Mouse (Mus musculus): ENCODE results near the gene Agap1. TPM values are rescaled to one million over a fixed set of nuclear protein-coding genes. Genes with fewer than 3 reads are reported as not detected.
A peak's percentile ranks its signal among the peaks of the same experiment; 100 is the strongest.
"Not testable (repeated sequence)": the region's sequence is repeated elsewhere in the genome, so short reads cannot be mapped to it uniquely, and the experiment has no call there.

The Agap1 gene
- polyA plus RNA-seq, 1 experiment from 2014 or later = 27.2 TPM

DNA sequence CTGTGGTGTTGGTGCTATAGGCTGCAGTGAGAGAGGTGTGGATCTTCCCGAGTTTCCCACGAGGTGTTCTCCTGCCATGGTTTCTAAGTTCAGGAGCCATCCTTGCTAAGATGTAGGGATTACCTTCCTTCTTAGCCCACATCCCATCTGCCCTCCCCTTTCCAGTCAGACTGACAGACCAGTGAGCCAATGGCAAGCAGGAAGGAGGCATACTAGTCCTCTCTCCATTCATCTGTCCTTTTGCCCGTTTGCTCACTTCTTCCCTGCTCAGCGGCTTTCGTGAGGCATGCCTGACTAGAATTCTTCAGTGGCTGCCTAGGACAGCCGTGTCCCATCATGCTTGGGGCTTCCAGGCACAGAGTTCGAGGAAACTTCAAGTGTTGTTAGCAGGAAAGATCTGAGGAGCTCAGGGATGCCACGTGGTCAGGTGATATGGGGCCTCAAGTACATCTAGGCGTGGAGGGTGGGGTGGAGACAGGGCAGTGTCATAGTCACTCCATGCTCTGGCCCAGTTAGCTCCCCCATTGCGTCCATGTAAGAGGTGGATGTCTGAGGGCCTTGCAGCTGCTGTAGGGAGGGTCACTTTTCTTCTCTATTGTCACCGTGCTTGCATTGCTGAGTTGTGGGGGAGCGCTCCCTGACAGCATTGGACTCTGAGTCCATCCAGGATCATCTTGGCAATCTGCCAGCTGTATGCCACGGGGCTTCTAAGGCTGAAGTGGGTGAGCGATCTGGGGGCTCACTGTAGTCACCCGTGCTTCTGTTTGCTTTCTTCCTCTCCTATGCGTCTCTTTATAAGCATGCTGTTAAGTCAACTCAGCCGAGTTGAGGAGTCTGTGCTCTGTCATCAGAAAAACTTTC lies 34.7 kb downstream of the Agap1 start:
- Histone ChIP-seq H3K36me3 (no peaks in the 10 kb centered on the region), H3K4me3 (no peak overlapping the region), H3K9me3 (no peaks in the 10 kb centered on the region), H3K27me3 (ENCODE audit: insufficient read depth, poor library complexity, severe bottlenecking) (no peaks in the 10 kb centered on the region), H3K4me1 (replicated peaks) (peaks cover 57% of the 10 kb centered on the region), H3K27ac (no peak overlapping the region)
- no peak for DNase-seq (ENCODE audit: low spot score)
- 86% methylated on average over 17 of the region's 17 CpGs for WGBS

DNA sequence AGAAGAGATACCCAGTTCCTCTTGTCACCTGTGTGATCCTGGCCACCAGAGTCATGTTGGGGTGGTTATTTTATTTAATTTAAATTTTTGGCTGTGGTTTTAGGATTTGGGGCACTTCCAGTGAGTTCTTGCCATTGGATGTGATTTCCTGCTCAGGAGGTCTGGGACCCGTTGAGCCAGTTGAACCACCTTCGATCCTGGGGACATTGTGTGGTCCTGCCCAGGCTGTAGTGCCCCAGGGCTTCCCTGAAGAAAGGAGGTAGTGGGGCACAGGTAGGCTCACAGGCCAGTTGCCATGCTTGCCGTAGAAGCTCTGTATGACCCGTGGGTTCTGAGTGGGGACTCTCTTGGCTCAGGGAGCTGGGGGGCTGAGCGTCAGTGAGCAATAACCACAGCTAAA lies 38.6 kb downstream of the Agap1 start:
- H3K36me3 ChIP-seq = no peaks in the 10 kb centered on the region
- 92% methylated on average over 5 of the region's 5 CpGs for WGBS
- H3K27ac ChIP-seq = no peak overlapping the region
- H3K9me3 ChIP-seq = no peaks in the 10 kb centered on the region
- peaks cover 75% of the 10 kb centered on the region for H3K4me1 ChIP-seq (replicated peaks)
- H3K27me3 ChIP-seq (ENCODE audit: insufficient read depth, poor library complexity, severe bottlenecking) = no peaks in the 10 kb centered on the region
- no peak overlapping the region for H3K4me3 ChIP-seq
- DNase-seq (ENCODE audit: low spot score) = no peak

DNA sequence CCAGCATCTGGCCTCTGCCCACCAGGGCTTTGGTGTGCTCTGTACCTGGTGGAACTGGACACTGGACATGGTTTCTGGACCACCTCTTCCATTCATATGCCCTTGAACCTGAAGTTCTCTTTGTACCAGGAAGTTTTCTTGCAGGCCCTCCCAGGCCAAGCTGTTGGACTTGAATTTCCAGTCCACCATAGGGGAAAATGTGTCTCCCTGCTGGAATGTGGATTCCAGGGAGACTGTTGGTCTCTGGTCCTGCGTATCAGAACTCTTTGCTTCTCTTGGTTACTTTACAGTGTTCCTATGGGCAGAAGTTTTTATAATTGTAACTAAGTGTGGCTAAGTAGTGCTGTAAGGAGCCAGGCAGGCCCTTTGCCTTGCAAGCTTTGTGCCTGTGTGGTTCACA lies 40.2 kb downstream of the Agap1 start:
- peaks cover 76% of the 10 kb centered on the region for H3K4me1 ChIP-seq (replicated peaks)
- no peaks in the 10 kb centered on the region for H3K9me3 ChIP-seq
- H3K27me3 ChIP-seq (ENCODE audit: insufficient read depth, poor library complexity, severe bottlenecking) = no peaks in the 10 kb centered on the region
- H3K27ac ChIP-seq = no peak overlapping the region
- H3K36me3 ChIP-seq = no peaks in the 10 kb centered on the region
- DNase-seq (ENCODE audit: low spot score) = no peak
- 100% methylated on average over 1 of the region's 1 CpGs for WGBS
- no peak overlapping the region for H3K4me3 ChIP-seq

DNA sequence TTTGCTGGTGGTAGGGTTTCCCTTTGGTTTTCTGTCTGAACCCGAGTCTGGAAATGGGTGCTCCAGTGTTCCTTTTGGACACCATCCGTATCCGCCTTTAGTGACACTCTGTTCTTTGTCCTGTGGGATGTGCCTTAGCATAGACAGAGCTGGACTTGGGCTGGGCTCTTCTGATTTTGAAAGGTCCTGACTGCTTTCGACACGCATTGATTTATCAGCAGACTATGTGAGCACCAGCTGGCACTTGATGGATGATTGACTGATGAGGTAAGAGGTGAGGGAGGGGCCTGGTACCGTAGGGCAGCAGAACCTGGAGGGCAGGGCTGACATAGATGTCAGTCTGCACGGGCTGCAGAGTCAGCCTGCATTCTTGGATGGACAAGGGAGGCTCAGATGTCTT lies 41.6 kb downstream of the Agap1 start:
- Histone ChIP-seq H3K27me3 (ENCODE audit: insufficient read depth, poor library complexity, severe bottlenecking) (no peaks in the 10 kb centered on the region), H3K27ac (peak overlapping the region; percentile 65), H3K4me1 (replicated peaks) (peaks cover 85% of the 10 kb centered on the region), H3K9me3 (no peaks in the 10 kb centered on the region), H3K4me3 (no peak overlapping the region), H3K36me3 (no peaks in the 10 kb centered on the region)
- DNase-seq (ENCODE audit: low spot score) = no peak
- WGBS = 76% methylated on average over 7 of the region's 7 CpGs

DNA sequence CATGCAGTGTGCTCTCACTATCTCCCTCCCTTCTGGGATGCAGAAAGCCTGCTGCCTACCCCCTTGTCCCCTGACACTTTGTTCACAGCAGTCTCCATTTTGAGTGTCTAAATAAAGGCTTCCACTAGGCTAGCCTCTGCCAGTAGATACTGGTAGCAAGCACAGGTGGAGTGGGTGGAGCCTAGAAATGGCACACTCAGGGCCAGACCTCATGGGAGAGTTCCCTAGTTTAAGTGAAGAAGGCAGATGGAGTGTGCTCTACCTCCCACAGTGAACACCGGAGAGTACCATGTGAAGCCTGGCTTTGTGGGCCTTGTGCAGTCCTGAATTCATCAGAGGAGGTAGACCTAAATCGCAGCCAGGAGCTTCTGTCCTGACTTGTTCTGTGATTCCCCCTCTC lies 46.3 kb downstream of the Agap1 start:
- WGBS = 85% methylated on average over 2 of the region's 2 CpGs
- Histone ChIP-seq H3K9me3 (0 out of 2 replicates have a peak, but pooled peaks cover 5% of the 10 kb centered on the region), H3K27me3 (ENCODE audit: insufficient read depth, poor library complexity, severe bottlenecking) (no peaks in the 10 kb centered on the region), H3K27ac (no peak overlapping the region), H3K4me1 (replicated peaks) (peaks cover 56% of the 10 kb centered on the region), H3K4me3 (no peak overlapping the region), H3K36me3 (no peaks in the 10 kb centered on the region; the same call in 1 of the 2 replicates)
- DNase-seq (ENCODE audit: low spot score) = no peak

DNA sequence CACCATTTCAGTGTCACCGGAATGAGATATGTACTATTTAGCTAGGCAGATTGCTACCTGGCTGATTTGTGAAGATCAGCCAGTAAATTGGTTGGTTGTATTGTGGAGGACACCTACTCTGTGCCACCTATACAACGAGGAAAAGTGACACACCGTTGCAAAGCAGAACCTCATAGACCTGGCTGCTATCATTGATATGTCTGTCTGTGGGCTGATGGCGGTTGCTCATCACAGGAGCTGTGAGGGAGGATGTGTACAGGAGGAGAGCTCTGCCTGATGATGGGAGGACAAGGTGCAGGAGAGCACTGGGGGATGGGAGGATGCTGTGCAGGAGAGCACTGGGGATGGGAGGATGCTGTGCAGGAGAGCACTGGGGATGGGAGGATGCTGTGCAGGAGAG lies 46.7 kb downstream of the Agap1 start:
- no peaks in the 10 kb centered on the region; the same call in 1 of the 2 replicates for H3K36me3 ChIP-seq
- WGBS = 88% methylated on average over 4 of the region's 4 CpGs
- H3K27ac ChIP-seq = no peak overlapping the region
- H3K27me3 ChIP-seq (ENCODE audit: insufficient read depth, poor library complexity, severe bottlenecking) = no peaks in the 10 kb centered on the region
- H3K4me1 ChIP-seq (replicated peaks) = peaks cover 52% of the 10 kb centered on the region
- 0 out of 2 replicates have a peak, but pooled peaks cover 5% of the 10 kb centered on the region for H3K9me3 ChIP-seq
- H3K4me3 ChIP-seq = no peak overlapping the region
- no peak for DNase-seq (ENCODE audit: low spot score)

DNA sequence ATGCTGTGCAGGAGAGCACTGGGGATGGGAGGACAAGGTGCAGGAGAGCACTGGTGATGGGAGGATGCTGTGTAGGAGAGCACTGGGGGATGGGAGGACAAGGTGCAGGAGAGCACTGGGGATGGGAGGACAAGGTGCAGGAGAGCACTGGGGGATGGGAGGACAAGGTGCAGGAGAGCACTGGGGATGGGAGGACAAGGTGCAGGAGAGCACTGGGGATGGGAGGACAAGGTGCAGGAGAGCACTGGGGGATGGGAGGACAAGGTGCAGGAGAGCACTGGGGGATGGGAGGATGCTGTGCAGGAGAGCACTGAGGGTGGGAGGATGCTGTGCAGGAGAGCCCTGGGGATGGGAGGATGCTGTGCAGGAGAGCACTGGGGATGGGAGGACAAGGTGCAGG lies 47.3 kb downstream of the Agap1 start:
- not testable (repeated sequence) for H3K27ac ChIP-seq; H3K4me3 ChIP-seq; DNase-seq (ENCODE audit: low spot score); H3K36me3 ChIP-seq; H3K27me3 ChIP-seq (ENCODE audit: insufficient read depth, poor library complexity, severe bottlenecking); H3K9me3 ChIP-seq
- peaks cover 46% of the 10 kb centered on the region for H3K4me1 ChIP-seq (replicated peaks)

DNA sequence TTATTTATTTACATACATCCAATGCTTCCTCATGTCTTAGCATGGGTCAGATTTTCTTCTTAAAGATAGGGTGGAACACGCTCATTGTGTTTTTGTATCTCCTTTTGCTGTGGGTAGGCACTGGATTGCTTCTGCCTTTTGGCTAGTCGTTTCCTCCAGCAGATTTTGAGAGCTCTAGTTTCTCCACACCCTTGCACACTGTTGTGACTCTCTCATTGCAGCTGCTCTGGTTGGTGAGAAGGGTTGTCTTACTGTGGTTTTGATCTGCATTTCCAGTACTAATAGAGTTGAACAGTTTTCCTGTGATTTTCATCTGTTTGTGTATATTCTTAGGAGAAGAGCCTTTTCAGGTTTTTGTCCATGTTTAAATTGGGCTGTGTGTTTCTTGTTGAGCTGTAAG lies 54.6 kb downstream of the Agap1 start:
- Histone ChIP-seq H3K36me3 (no peaks in the 10 kb centered on the region), H3K27ac (no peak overlapping the region), H3K4me1 (replicated peaks) (peaks cover 56% of the 10 kb centered on the region), H3K9me3 (0 out of 2 replicates have a peak, but pooled peaks cover under 1% of the 10 kb centered on the region), H3K4me3 (no peak overlapping the region), H3K27me3 (ENCODE audit: insufficient read depth, poor library complexity, severe bottlenecking) (peaks cover under 1% of the 10 kb centered on the region; the same call in 1 of the 2 replicates)
- WGBS = 69% methylated on average over 2 of the region's 2 CpGs
- DNase-seq (ENCODE audit: low spot score) = no peak

DNA sequence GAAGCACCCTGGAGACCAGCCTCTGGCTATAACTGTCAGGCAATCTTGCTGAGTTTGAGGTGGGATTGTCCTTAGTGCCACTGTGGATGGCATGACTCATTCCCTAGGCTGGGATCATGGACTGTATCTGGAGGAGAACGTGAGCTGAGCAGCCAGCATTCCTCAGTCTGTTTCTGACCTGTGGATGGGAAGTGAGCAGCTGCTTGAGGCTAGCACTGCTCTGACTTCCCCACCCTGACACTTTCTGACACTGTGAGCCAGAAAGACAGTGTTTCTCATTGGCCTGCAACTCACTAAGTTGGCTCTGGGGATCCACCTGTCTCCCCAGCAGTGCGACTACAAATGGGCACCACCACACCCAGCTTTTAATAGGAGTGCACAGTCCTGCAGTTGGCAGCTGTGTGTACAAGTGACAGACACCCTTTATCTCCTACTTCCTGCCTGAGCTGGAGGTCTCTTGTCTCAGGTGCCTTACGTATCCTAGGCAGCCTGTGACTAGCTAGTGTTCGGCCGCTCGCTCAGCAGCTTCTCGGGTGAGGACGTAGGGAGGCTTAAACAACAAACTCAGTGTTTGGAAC lies 55.2 kb downstream of the Agap1 start:
- Histone ChIP-seq H3K4me1 (replicated peaks) (peaks cover 62% of the 10 kb centered on the region), H3K27me3 (ENCODE audit: insufficient read depth, poor library complexity, severe bottlenecking) (peaks cover 8% of the 10 kb centered on the region), H3K4me3 (no peak overlapping the region)

DNA sequence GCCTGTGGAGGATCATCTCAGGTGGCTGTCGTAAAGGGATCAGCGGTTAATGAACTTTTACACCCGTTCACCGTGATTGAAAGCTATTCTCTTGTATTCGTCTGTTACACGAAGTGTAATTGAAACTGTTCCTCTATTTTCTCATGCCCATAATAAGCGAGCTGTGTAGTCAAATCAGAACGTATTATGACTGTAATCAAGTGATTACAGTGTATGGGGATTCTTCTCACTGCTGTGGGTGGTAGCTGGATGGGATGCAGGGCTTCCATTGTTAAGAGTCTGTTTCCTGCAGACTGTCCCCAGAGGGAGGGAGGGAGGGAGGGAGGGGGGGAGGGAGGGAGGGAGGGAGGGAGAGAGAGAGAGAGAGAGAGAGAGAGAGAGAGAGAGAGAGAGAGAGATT lies 56.1 kb downstream of the Agap1 start:
- 71% methylated on average over 8 of the region's 8 CpGs for WGBS
- no peak overlapping the region for H3K27ac ChIP-seq

More for the DNA sequence above, 55.2 kb downstream of the Agap1 start:
- DNase-seq (ENCODE audit: low spot score) = no peak
- WGBS = 56% methylated on average over 8 of the region's 8 CpGs
- Histone ChIP-seq H3K9me3 (no peaks in the 10 kb centered on the region), H3K27ac (no peak overlapping the region), H3K36me3 (no peaks in the 10 kb centered on the region)

DNA sequence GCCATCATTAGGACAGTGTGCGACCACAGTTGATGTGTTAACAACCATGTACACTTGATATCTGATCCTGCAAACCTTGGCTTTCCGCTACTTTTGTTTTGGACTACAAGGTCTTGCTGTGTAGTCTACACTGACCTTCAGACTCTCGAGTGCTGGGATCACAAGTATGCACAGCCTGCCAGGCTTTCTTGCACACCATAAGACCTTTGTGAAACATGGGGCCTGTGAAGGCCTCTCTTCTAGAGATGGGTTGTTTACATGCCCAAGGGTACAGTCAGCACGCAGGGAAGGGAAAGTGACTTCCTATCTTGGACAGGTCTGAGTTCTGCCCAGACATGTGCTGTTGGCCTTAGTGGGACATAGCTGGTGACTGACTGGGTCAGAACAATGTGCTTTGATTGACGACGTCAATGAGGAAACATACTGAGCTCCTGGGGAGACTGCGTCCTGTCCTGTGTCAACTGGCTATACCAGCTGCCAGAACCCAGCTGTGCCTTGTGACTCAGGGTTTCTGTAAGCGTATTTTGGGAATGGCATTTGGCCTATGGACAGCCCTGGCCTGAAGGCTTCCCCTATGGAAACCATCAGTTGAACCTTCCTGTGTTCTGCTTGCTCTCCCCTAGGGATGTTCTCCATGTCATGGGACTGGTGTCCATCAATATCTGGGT lies 59.1 kb downstream of the Agap1 start:
- Histone ChIP-seq H3K4me1 (replicated peaks) (peaks cover 95% of the 10 kb centered on the region), H3K9me3 (no peaks in the 10 kb centered on the region)
- WGBS = 62% methylated on average over 8 of the region's 8 CpGs

More for the DNA sequence above, 56.1 kb downstream of the Agap1 start:
- Histone ChIP-seq H3K4me3 (no peak overlapping the region), H3K36me3 (no peaks in the 10 kb centered on the region), H3K9me3 (no peaks in the 10 kb centered on the region), H3K27me3 (ENCODE audit: insufficient read depth, poor library complexity, severe bottlenecking) (peaks cover 16% of the 10 kb centered on the region), H3K4me1 (replicated peaks) (peaks cover 71% of the 10 kb centered on the region)
- DNase-seq (ENCODE audit: low spot score) = no peak

DNA sequence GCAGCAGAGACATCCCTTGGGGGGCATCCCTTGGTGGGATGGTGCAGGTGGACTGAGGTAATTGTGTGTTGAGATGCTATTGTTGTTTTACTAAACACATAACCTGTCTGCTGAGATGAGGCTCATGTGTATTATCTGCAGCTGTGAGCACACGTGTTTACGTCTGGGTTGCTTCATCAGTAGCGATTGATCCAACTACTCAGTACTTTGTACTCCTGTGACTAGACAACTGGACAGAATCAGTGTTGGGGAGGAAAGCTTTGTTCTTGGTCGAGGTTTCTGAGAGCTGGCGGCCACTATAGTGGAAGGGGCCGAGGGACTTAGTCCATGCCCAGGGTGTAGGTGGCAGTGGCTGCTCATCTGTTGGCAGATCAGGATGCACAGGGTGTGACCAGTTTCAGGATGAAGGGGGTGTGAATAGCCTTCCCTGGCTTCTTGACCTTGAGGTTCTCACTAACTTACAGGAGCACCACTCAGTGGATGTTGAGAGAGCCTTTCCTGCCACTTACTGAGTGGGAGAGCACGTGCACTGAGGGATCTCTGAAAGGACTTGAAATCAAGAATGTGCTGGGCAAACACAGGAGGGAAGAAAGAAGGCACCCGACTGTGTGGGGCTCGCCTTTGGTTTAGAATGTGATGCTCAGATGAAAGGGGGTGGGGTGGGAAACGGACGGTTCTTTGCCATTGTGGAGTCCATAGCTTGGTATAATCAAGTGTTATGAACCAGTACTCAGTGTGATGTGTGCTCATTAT lies 61.4 kb downstream of the Agap1 start:
- H3K27me3 ChIP-seq (ENCODE audit: insufficient read depth, poor library complexity, severe bottlenecking) = peaks cover 26% of the 10 kb centered on the region
- H3K36me3 ChIP-seq = no peaks in the 10 kb centered on the region
- peaks cover 99% of the 10 kb centered on the region for H3K4me1 ChIP-seq (replicated peaks)
- 68% methylated on average over 11 of the region's 11 CpGs for WGBS
- no peak overlapping the region for H3K4me3 ChIP-seq
- H3K27ac ChIP-seq = no peak overlapping the region; the same call in 1 of the 2 replicates
- H3K9me3 ChIP-seq = no peaks in the 10 kb centered on the region
- DNase-seq (ENCODE audit: low spot score) = no peak

More for the DNA sequence above, 59.1 kb downstream of the Agap1 start:
- Histone ChIP-seq H3K36me3 (no peaks in the 10 kb centered on the region), H3K27ac (no peak overlapping the region), H3K27me3 (ENCODE audit: insufficient read depth, poor library complexity, severe bottlenecking) (peaks cover 26% of the 10 kb centered on the region), H3K4me3 (no peak overlapping the region)
- DNase-seq (ENCODE audit: low spot score) = no peak

All from hindbrain, embryonic 10.5 days (tissue).